Mouse (Mus musculus): ENCODE data around the gene Swi5. TPM values are rescaled to one million over a fixed set of nuclear protein-coding genes. Genes with fewer than 3 reads are reported as not detected.

Swi5 gene
- polyA plus RNA-seq, 2 experiments = 100.0 to 130 TPM

- H3K9me3 ChIP-seq (ENCODE audit: control insufficient read depth, low read length) = no peaks in the 10 kb centered on the region
- H3K27me3 ChIP-seq (ENCODE audit: control insufficient read depth, insufficient read depth, low read length) = peaks cover 15% of the 10 kb centered on the region
- H3K9ac ChIP-seq (replicated peaks) = no peak overlapping the region
- H3K4me1 ChIP-seq (replicated peaks; ENCODE audit: control insufficient read depth in 2 of 2, insufficient read depth in 2 of 2, low read length in 1 of 2) = peaks cover 0 to under 1% of the 10 kb centered on the region in 2 experiments; a peak in 1 of 4 replicates
- no peaks in the 10 kb centered on the region for H3K36me3 ChIP-seq (replicated peaks; ENCODE audit: control insufficient read depth, insufficient read depth, low read depth)
- H3K4me2 ChIP-seq (ENCODE audit: low read depth) = no peak overlapping the region
- DNase-seq (ENCODE audit: low read depth in 3 of 3, low spot score in 3 of 3) (no peak), ATAC-seq (ENCODE audit: insufficient read depth) (no peak)
- TF ChIP-seq EP300 (IDR thresholded peaks at IDR 0.05; ENCODE audit: low read depth) (no peak), CTCF (IDR thresholded peaks at IDR 0.05; ENCODE audit: low read depth) (no peak)
- no peak overlapping the region for H3K27ac ChIP-seq
- no peak overlapping the region for H3K4me3 ChIP-seq (ENCODE audit: insufficient read depth in 1 of 2, low read depth in 2 of 2, low read length in 2 of 2)
- 57% methylated on average over 11 of the region's 11 CpGs for WGBS (ENCODE audit: insufficient replicate concordance)
Observed at GRCm38 (mm10) chr2:32320721-32321120, 32.8 kb upstream of the Swi5 start.

GRCm38 (mm10) chr2:32319586-32320580 lies 32.0 kb upstream of the Swi5 start:
- peaks cover 17% of the 10 kb centered on the region for H3K27me3 ChIP-seq (ENCODE audit: control insufficient read depth, insufficient read depth, low read length)
- TF ChIP-seq CTCF (IDR thresholded peaks at IDR 0.05; ENCODE audit: low read depth) (no peak), EP300 (IDR thresholded peaks at IDR 0.05; ENCODE audit: low read depth) (no peak)
- H3K9ac ChIP-seq (replicated peaks) = no peak overlapping the region
- no peak overlapping the region for H3K4me2 ChIP-seq (ENCODE audit: low read depth)
- 38% methylated on average over 9 of the region's 9 CpGs for WGBS (ENCODE audit: insufficient replicate concordance)
- no peak overlapping the region for H3K4me3 ChIP-seq (ENCODE audit: insufficient read depth in 1 of 2, low read depth in 2 of 2, low read length in 2 of 2)
- no peaks in the 10 kb centered on the region for H3K36me3 ChIP-seq (replicated peaks; ENCODE audit: control insufficient read depth, insufficient read depth, low read depth)
- no peaks in the 10 kb centered on the region for H3K9me3 ChIP-seq (ENCODE audit: control insufficient read depth, low read length)
- DNase-seq (ENCODE audit: low read depth in 3 of 3, low spot score in 3 of 3) = no peak
- no peak for ATAC-seq (ENCODE audit: insufficient read depth)
- no peaks in the 10 kb centered on the region for H3K4me1 ChIP-seq (replicated peaks; ENCODE audit: control insufficient read depth in 2 of 2, insufficient read depth in 2 of 2, low read length in 1 of 2)
- H3K27ac ChIP-seq = no peak overlapping the region

- DNase-seq (ENCODE audit: low read depth in 3 of 3, low spot score in 3 of 3) = no peak
- no peak overlapping the region for H3K4me3 ChIP-seq (ENCODE audit: insufficient read depth in 1 of 2, low read depth in 2 of 2, low read length in 2 of 2)
- H3K27ac ChIP-seq = no peak overlapping the region
Observed at GRCm38 (mm10) chr2:32318709-32319585, 31.1 kb upstream of the Swi5 start.

GRCm38 (mm10) chr2:32317791-32318417 lies 30.0 kb upstream of the Swi5 start:
- Histone ChIP-seq H3K9me3 (ENCODE audit: control insufficient read depth, low read length) (no peaks in the 10 kb centered on the region), H3K9ac (replicated peaks) (no peak overlapping the region), H3K4me1 (replicated peaks; ENCODE audit: control insufficient read depth in 2 of 2, insufficient read depth in 2 of 2, low read length in 1 of 2) (no peaks in the 10 kb centered on the region), H3K27ac (no peak overlapping the region), H3K4me3 (ENCODE audit: insufficient read depth in 1 of 2, low read depth in 2 of 2, low read length in 2 of 2) (peak overlapping the region in 1 of 2 experiments; percentile 37; a peak in 1 of 4 replicates), H3K36me3 (replicated peaks; ENCODE audit: control insufficient read depth, insufficient read depth, low read depth) (no peaks in the 10 kb centered on the region), H3K27me3 (ENCODE audit: control insufficient read depth, insufficient read depth, low read length) (peaks cover 22% of the 10 kb centered on the region), H3K4me2 (ENCODE audit: low read depth) (peak overlapping the region; percentile 31; the same call in 1 of the 2 replicates)
- ATAC-seq (ENCODE audit: insufficient read depth) (no peak), DNase-seq (ENCODE audit: low read depth in 3 of 3, low spot score in 3 of 3) (no peak)
- TF ChIP-seq EP300 (IDR thresholded peaks at IDR 0.05; ENCODE audit: low read depth) (no peak), CTCF (IDR thresholded peaks at IDR 0.05; ENCODE audit: low read depth) (no peak)
- WGBS (ENCODE audit: insufficient replicate concordance) = 11% methylated on average over 19 of the region's 19 CpGs

More at GRCm38 (mm10) chr2:32318709-32319585, 31.1 kb upstream of the Swi5 start:
- Histone ChIP-seq H3K9ac (replicated peaks) (no peak overlapping the region), H3K9me3 (ENCODE audit: control insufficient read depth, low read length) (no peaks in the 10 kb centered on the region), H3K4me1 (replicated peaks; ENCODE audit: control insufficient read depth in 2 of 2, insufficient read depth in 2 of 2, low read length in 1 of 2) (no peaks in the 10 kb centered on the region), H3K4me2 (ENCODE audit: low read depth) (no peak overlapping the region; the same call in 1 of the 2 replicates), H3K36me3 (replicated peaks; ENCODE audit: control insufficient read depth, insufficient read depth, low read depth) (no peaks in the 10 kb centered on the region), H3K27me3 (ENCODE audit: control insufficient read depth, insufficient read depth, low read length) (peaks cover 17% of the 10 kb centered on the region)
- WGBS (ENCODE audit: insufficient replicate concordance) = 64% methylated on average over 14 of the region's 14 CpGs
- ATAC-seq (ENCODE audit: insufficient read depth) = no peak
- TF ChIP-seq CTCF (IDR thresholded peaks at IDR 0.05; ENCODE audit: low read depth) = no peak
- no peak for TF ChIP-seq EP300 (IDR thresholded peaks at IDR 0.05; ENCODE audit: low read depth)
